9 mouse cellular contexts compared by ENCODE assay signal in genomic region chr2:143846799-143847198, GRCm38 (mm10). TPM values are rescaled to one million over a fixed set of nuclear protein-coding genes. Genes with fewer than 3 reads are reported as not detected.
DNase-seq lines count a peak whose midpoint lies in the region.
"Had no signal": no experiment of that assay in that cellular context is flagged by ENCODE, and none has a peak within 500 bp of the region (broad histone marks: within the 10 kb centered on the region; RNA-seq: fewer than 3 reads in every experiment).

No protein-coding gene starts in this region.

- DNase-seq in heart, adult 18-20 months: peak; percentile 56 to 73
- no peak for DNase-seq in heart, adult 8-10 months (ENCODE audit: low spot score)
- peak; percentile 12 to 31 for DNase-seq in gastrocnemius, adult 8-10 months (ENCODE audit: low spot score in 2 of 2)
- peak; percentile 77 for DNase-seq in kidney, adult 9 months
- DNase-seq in monocyte, adult 2 months (ENCODE audit: low read depth in 1 of 2, low spot score in 2 of 2): peak; percentile 52 to 55
- no peak for DNase-seq in neural tube, embryonic 10.5 days (ENCODE audit: extremely low spot score, low spot score)
- DNase-seq in cerebellum, postnatal 14 days: no peak
- no peak for DNase-seq in frontal cortex, postnatal 14 days (ENCODE audit: low spot score in 2 of 2)
- DNase-seq: right cerebral cortex, postnatal 4 days had no signal

RNA-seq across cellular contexts. Expression of gene Bfsp1, which starts 16.2 kb away (rescaled TPM):
- under 1 TPM; 0.17 to 0.33 TPM for total RNA-seq in heart, adult 18-20 months (2021)
- total RNA-seq in heart, adult 8-10 months (2022): under 1 TPM in 3 of 4 experiments, not detected in 1; 0.16 to 0.47 (median 0.17) TPM
- total RNA-seq in gastrocnemius, adult 8-10 months (2022): under 1 TPM in 2 of 4 experiments, not detected in 2; 0.19 to 0.22 TPM

Comparison
In these comparisons a context has a peak if more than half of its experiments do, and no peak if none do; other contexts are left out.
1. DNase-seq: peak in heart, adult 18-20 months (2 of 2), gastrocnemius, adult 8-10 months (2 of 2), kidney, adult 9 months (single experiment) and monocyte, adult 2 months (2 of 2); none in heart, adult 8-10 months (single experiment), neural tube, embryonic 10.5 days (single experiment), cerebellum, postnatal 14 days (0 of 2) and frontal cortex, postnatal 14 days (0 of 2).